Mouse (Mus musculus) heart, embryonic 10.5 days (tissue): ENCODE data around the gene Cerk. TPM values are rescaled to one million over a fixed set of nuclear protein-coding genes. Genes with fewer than 3 reads are reported as not detected.
A peak's percentile ranks its signal among the peaks of the same experiment; 100 is the strongest.

Source experiments
- DNase-seq: peaks from one replicate; pipeline ENCODE4 v3.0.0-alpha.2; 2017; ENCODE audit warnings: low spot score
- H3K27ac ChIP-seq: fragments of 300-500 bp; sonication (generic); 2 replicates; pipeline ENCODE4 v1.5.1; 2016; ENCODE audit warnings: mild to moderate bottlenecking
- H3K27me3 ChIP-seq: fragments of 300-500 bp; sonication (generic); 2 replicates; pipeline ENCODE4 v1.6.1; 2016; ENCODE audit warnings: mild to moderate bottlenecking; ENCODE audit not compliant: poor library complexity, insufficient read depth, severe bottlenecking
- H3K36me3 ChIP-seq: fragments of 300-500 bp; sonication (generic); 2 replicates; pipeline ENCODE4 v1.6.1; 2016; ENCODE audit warnings: mild to moderate bottlenecking, moderate library complexity
- H3K4me1 ChIP-seq: fragments of 300-500 bp; sonication (generic); 2 replicates; pipeline ENCODE4 v1.6.1; 2016; ENCODE audit warnings: mild to moderate bottlenecking
- H3K4me3 ChIP-seq: fragments of 300-500 bp; sonication (generic); 2 replicates; pipeline ENCODE4 v1.5.1; 2016; ENCODE audit warnings: mild to moderate bottlenecking, moderate library complexity
- H3K9me3 ChIP-seq: fragments of 300-500 bp; sonication (generic); 2 replicates; pipeline ENCODE4 v1.6.1; 2016; ENCODE audit warnings: mild to moderate bottlenecking, moderate library complexity
- WGBS: fragments of 180-500 bp; shearing (Covaris S2); methylation state at CpG from one replicate; pipeline ENCODE4 v1.1.7; 2016; 5-methylcytosine and 5-hydroxymethylcytosine counted together
- polyA plus RNA-seq: library from polyadenylated mRNA; unstranded; fragments of >200 nt; fragmentation: Nextera tagmentation; extraction: Ambion mirVana; gene quantifications from 2 replicates; pipeline ENCODE4 v1.2.1, GENCODE M21; 2016

Gene Cerk
- polyA plus RNA-seq, 1 experiment from 2014 or later: 8.3 TPM

DNA sequence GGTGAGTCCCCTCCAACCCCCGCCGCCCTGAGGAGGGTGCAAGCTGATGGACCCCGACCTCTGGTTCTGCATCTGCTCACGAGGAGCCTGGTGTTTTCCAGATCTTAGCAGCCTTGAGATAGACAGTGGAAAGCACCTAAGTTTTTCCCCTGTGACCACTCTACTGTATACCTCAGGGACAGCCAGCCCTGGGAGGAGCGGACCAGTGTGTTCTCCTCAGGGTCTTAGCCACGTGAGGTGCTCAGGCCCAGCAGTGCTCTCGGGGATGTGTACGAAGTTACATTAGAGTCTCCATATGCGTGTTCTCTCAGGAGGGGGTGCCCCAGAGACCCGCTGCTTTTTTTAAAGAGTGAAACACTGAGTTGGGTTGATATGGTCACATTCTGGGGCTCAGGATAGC, 55.3 kb downstream of the Cerk start:
- H3K4me3 ChIP-seq: no peak overlapping the region
- no peak for DNase-seq
- 92% methylated on average over 10 of the region's 10 CpGs for WGBS
- peaks cover 10% of the 10 kb centered on the region for H3K4me1 ChIP-seq
- no peaks in the 10 kb centered on the region for H3K9me3 ChIP-seq
- peaks cover 81% of the 10 kb centered on the region for H3K36me3 ChIP-seq
- H3K27ac ChIP-seq: no peak overlapping the region
- no peaks in the 10 kb centered on the region for H3K27me3 ChIP-seq

DNA sequence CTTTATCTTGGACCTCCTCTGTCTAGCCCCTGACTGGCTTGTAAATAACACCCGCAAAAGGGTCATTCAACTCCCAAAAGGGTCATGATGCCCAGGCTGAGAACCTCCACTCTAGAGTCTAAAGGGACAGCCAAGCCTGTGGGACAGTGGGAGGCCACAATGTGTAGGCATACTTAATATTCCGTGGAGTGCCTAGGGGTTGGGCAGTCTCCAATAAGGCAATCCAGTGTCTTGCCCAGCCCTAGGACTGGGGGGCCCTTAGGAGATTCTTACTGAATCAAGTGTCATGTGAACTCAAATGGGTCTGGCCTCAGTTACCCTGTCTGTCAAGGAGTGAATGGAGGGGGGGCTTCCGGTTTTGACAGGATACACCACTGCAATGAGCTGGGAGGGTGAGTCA, 56.9 kb downstream of the Cerk start:
- DNase-seq: no peak
- WGBS: 88% methylated on average over 3 of the region's 3 CpGs
- peaks cover 72% of the 10 kb centered on the region for H3K36me3 ChIP-seq
- no peak overlapping the region for H3K27ac ChIP-seq
- H3K4me3 ChIP-seq: no peak overlapping the region
- peaks cover 16% of the 10 kb centered on the region for H3K4me1 ChIP-seq
- no peaks in the 10 kb centered on the region for H3K27me3 ChIP-seq
- no peaks in the 10 kb centered on the region for H3K9me3 ChIP-seq

DNA sequence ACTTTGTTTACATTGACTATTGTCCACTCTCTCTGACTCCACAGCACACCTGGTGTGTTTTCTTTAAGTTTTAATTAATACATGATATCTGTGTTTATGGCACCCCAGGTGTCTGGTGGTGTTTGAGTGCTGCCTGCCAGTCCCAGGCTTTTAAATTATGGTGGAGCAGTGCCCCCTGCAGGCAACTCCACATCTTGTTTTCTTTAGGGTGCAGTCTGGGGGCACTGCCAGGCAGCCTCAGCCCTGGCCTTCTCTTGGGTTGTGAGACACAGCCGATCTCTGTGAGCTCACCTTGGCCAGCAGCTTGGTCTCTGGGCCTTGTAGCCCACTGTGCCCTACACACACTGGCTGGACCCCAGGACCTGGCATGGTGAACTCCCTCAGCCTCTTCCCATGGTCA, 61.6 kb downstream of the Cerk start:
- Histone ChIP-seq H3K27me3 (no peaks in the 10 kb centered on the region), H3K4me3 (no peak overlapping the region), H3K36me3 (peaks cover 65% of the 10 kb centered on the region), H3K9me3 (no peaks in the 10 kb centered on the region), H3K27ac (no peak overlapping the region), H3K4me1 (peaks cover 16% of the 10 kb centered on the region)
- 64% methylated on average over 1 of the region's 1 CpGs for WGBS
- DNase-seq: no peak

DNA sequence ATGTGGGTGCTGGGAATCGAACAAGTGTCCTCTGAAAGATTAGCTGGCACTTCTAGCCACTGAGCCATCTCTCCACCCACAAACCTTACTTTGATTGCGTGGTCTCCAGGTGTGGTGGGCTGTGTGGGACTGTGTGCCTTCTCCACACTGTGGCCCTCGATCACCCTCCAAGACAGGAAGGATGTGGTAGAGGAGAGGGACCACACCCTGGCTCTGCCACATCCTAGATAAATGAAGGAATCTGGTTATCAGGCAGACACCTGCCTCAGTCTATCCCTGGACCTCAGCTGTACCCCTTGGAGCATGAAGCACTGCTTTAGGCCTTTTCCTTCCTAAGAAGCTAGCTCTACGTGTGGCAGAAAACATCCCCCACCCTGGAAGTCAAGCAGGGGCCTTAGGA, 62.5 kb downstream of the Cerk start:
- Histone ChIP-seq H3K9me3 (no peaks in the 10 kb centered on the region), H3K4me1 (peaks cover 21% of the 10 kb centered on the region), H3K27me3 (0 out of 2 replicates have a peak, but pooled peaks cover 5% of the 10 kb centered on the region), H3K27ac (no peak overlapping the region), H3K36me3 (peaks cover 59% of the 10 kb centered on the region), H3K4me3 (no peak overlapping the region)
- 86% methylated on average over 4 of the region's 4 CpGs for WGBS
- DNase-seq: no peak

DNA sequence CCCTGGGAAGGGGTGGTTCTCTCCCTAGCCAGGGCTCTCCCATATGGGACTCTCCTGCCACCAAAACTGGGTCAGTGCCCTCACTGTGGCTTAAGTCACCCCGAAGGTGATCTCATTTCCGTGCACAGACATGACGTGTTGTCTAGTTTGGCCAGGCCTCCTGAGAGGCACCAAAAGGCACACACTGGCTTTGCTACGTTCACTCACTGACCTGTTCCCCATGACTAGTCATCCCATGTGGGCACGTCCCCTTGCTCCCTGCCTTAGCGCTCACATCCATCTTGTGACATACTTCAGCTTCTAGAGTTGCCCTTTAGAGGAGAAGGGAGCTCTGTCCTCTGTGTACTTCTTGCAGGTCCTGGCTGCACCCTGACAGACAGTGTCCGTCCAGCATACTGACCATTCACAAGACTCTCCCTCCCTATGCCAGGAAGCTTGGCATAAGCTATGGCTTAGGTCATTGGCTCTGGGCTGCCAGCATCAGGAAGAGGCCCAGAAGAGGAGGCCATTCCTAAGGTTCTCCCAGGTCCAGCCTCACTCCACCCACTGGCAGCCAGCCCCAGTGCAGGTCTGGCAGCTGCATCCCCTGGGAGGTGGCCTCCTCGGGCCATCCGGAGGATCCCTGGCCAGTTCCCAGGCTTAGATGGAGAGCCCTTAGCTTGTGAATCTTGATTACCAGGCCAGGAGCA, 63.5 kb downstream of the Cerk start:
- H3K27ac ChIP-seq: no peak overlapping the region
- H3K4me3 ChIP-seq: no peak overlapping the region
- DNase-seq: no peak
- 0 out of 2 replicates have a peak, but pooled peaks cover 5% of the 10 kb centered on the region for H3K27me3 ChIP-seq
- no peaks in the 10 kb centered on the region for H3K9me3 ChIP-seq
- H3K36me3 ChIP-seq: peaks cover 49% of the 10 kb centered on the region
- 85% methylated on average over 9 of the region's 9 CpGs for WGBS
- H3K4me1 ChIP-seq: peaks cover 31% of the 10 kb centered on the region

DNA sequence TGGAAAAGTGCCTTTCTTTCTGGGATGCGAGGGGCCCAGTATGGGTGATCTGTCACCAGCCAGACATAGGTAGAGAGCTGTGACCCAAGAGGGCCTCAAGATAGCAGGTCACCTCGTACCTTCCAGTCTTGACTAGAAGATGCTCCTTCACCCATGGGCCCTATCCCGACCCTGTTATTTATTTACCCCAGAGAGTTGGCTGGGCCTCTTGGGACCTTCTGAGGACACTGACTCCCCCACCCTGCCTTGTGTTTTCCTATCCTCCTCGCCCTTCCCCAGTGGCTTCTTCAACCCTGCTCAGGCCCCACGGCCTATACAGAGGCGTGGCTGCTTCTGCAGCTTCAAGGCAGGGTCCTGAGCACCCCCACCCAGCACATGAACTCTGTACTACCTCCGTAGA, 66.8 kb downstream of the Cerk start:
- 88% methylated on average over 7 of the region's 7 CpGs for WGBS

DNA sequence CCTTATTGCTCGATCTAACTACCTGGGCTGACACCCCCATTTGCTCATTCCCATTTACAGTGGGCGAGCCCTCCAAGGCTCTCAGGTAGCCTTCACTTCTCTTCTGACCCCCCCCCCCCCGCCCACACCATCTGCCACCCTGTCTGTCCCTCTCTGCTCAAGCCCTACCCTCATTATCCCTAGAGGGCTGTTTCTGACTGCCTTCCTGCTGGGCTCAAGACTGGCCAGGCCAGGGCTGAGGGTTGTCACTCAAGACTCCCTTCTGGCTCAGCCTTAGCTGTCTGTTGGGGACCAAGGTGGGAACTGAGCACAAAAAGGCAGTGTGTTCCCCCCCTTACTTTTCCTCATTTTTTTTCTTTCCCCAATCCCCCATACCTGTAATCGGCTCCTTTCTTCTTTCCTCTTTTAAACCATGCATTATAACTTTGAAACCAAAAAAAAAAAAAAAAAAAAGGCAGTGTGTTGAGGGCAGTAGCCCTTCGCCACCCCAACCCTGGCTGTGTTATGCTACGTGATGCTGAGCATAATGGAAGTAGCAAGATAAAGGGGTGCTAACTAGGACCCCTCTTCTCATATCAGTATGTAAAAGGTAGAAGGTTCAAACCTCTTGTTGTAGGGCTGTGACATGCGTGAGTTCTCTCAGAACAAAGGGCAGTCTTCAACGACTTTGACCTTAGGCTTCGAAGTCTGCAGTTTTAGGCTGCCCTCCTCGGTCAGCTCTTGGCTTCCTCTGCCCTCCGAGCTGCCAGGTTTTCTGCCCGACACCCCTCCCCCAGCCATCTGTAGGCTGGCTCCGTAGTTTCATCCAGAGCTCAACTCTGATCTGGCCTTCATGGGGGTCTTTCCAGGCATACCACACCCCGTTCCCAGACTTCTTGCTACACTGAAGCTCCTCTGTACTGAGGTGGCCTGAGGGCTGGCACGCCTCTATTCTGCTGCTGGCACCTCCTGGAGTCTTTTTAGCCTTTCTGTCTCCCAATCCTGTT, 68.5 kb downstream of the Cerk start:
- H3K9me3 ChIP-seq: no peaks in the 10 kb centered on the region
- peaks cover 28% of the 10 kb centered on the region for H3K36me3 ChIP-seq
- no peak for DNase-seq
- H3K4me1 ChIP-seq: peaks cover 53% of the 10 kb centered on the region
- no peak overlapping the region for H3K4me3 ChIP-seq
- WGBS: 48% methylated on average over 15 of the region's 15 CpGs
- H3K27me3 ChIP-seq: 0 out of 2 replicates have a peak, but pooled peaks cover 5% of the 10 kb centered on the region
- peak overlapping the region; percentile 65 for H3K27ac ChIP-seq

More for the DNA sequence above, 66.8 kb downstream of the Cerk start:
- H3K4me1 ChIP-seq: peaks cover 36% of the 10 kb centered on the region
- H3K36me3 ChIP-seq: peaks cover 40% of the 10 kb centered on the region
- 0 out of 2 replicates have a peak, but pooled peaks cover 5% of the 10 kb centered on the region for H3K27me3 ChIP-seq
- no peak overlapping the region for H3K4me3 ChIP-seq
- no peaks in the 10 kb centered on the region for H3K9me3 ChIP-seq
- no peak for DNase-seq
- H3K27ac ChIP-seq: no peak overlapping the region

DNA sequence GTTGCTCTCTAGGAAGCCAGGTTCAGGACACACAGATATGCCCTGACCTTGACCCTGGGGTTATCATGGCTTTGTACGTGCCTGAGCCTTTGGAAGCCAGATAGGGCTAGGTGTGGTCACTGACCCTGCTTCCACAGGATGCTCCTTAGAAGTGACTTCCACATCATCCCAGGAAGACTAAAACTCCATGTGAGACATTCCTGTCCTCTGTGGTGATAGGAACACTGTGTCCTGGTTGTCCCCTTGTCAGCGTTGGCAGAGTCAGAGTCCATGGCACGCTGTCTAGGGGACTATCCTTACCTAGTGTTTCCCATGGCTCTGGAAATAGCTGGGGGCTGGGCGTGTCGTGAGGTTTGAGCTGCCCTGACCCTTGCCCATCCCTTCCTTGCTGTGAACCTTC, 69.5 kb downstream of the Cerk start:
- 0 out of 2 replicates have a peak, but pooled peaks cover 5% of the 10 kb centered on the region for H3K27me3 ChIP-seq
- 20% methylated on average over 5 of the region's 5 CpGs for WGBS
- peaks cover 20% of the 10 kb centered on the region; the same call in 1 of the 2 replicates for H3K36me3 ChIP-seq
- H3K4me3 ChIP-seq: no peak overlapping the region
- peaks cover 57% of the 10 kb centered on the region for H3K4me1 ChIP-seq
- H3K9me3 ChIP-seq: no peaks in the 10 kb centered on the region
- DNase-seq: no peak
- H3K27ac ChIP-seq: peak overlapping the region; percentile 65; the same call in 1 of the 2 replicates

DNA sequence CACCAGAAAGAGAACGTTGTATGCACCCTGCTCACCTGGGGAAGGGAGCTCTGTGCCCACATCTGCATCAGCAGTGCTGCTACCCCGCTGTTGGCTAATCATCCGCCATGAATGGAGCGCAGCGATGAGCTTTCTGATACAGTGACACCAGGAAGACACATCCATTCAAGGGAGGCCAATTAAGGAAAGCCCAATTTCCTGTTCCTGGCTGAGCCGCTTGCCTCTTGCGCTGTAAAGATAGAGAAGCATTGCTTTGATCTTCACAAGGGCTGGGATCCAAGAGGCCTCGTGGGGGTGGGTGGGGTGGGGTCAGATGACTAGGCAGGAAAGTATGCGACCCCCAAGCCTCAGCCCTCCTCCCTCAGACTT, 72.6 kb downstream of the Cerk start:
- 4% methylated on average over 9 of the region's 9 CpGs for WGBS
- Histone ChIP-seq H3K27me3 (no peaks in the 10 kb centered on the region), H3K4me3 (0 out of 2 replicates have a peak overlapping the region, but pooled peaks have one; percentile 16), H3K9me3 (no peaks in the 10 kb centered on the region), H3K4me1 (peaks cover 77% of the 10 kb centered on the region), H3K36me3 (no peaks in the 10 kb centered on the region), H3K27ac (peak overlapping the region; percentile 67)
- DNase-seq: no peak

DNA sequence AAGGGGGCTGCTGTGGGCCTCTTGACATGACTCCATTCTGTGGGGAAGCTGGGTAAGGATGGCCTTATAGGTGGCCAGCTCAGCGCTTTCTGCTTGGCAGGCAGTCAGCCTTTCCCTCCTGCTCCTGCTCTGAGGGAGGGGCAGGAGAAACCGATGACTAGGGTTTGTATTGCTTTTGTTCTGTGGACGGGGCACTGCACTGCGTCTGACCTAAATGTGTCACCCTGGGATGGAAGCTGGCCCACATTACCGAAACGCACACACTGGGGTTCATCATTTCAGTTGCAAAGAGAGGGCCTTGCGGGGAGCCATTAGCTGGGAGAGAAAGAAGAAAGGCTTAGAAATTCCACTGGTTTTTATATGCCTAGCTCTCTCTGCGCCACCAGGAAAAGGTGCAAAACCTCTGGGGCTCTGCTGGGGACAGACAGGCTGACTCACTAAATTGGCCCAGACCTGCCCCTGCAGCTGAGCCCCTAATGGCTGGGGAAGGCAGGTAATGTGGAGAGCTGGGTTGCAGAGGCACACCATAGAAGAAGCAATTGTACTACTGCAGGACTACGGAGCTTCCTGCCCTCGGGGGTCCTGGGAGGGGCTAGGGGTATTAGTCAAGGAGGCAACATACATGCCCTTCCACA, 73.1 kb downstream of the Cerk start:
- 0 out of 2 replicates have a peak overlapping the region, but pooled peaks have one; percentile 16 for H3K4me3 ChIP-seq
- no peaks in the 10 kb centered on the region for H3K27me3 ChIP-seq
- no peaks in the 10 kb centered on the region for H3K9me3 ChIP-seq
- 13% methylated on average over 10 of the region's 10 CpGs for WGBS
- DNase-seq: no peak
- H3K4me1 ChIP-seq: peaks cover 77% of the 10 kb centered on the region
- no peaks in the 10 kb centered on the region for H3K36me3 ChIP-seq
- peak overlapping the region; percentile 67 for H3K27ac ChIP-seq

DNA sequence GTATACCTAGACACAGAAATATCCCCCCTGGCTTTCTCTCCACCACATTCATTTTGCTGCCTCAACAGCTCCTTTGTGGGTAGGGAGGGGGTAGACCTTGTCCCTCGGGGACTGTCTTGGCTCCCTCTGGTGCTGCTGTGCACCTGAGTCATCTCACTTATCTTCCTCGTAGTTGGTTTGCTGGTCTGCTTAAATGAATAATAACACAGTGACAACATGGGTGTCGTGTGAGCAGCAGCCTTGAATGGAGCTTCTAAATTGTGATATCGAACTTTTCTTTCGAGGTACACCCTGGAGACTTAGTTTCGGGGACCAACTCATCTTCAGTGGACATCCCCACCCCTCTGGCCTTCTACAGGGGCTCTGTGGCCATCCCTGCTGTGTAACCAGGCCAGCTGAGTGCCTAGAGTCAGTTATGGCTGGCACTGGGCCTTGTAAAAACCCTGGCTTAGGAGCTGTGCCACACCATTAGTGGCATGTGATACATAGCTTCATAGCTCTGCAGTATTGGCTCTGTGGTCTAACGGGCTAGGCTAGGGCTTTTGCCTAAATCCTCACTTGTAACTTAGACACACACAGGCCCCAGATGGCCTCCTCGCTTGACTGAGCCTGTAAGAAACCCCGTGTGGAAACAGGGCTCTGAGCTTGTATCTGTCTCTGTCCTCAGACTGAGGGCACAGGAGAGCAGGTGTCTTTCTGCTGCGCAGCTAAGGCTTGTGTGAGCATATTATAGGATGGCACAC, 75.4 kb downstream of the Cerk start:
- no peaks in the 10 kb centered on the region for H3K27me3 ChIP-seq
- DNase-seq: no peak
- peak overlapping the region; percentile 85 for H3K27ac ChIP-seq
- no peaks in the 10 kb centered on the region for H3K36me3 ChIP-seq
- no peak overlapping the region for H3K4me3 ChIP-seq
- H3K9me3 ChIP-seq: no peaks in the 10 kb centered on the region
- 81% methylated on average over 10 of the region's 10 CpGs for WGBS
- H3K4me1 ChIP-seq: peaks cover 77% of the 10 kb centered on the region

DNA sequence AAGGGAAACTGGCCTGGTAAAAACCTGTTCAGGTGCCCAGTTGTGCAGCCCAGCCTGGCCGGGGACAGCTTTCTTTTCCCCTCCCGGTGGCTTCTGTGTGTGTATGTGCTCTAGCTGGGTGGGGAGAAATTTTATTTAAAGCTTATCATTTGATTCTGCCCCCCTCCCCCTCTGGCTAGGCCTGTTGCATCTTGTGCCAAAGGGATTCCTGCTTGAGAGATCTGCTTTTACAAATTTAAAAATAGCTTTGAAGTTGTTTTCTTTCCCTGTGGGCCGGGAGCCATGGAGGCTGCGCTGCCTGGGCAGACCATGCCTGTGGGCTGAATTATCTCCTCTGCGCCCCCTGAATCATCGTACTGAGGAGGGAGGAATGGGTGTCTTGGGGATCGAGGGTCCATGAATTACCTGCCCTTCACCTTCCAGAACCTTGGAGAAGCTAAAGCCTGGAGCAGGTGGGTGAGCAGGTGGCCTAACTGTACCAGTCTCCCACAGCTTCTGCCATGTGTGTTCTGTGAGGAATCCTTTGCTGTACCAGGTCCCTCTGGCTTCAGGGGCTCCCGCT, 76.2 kb downstream of the Cerk start:
- peak overlapping the region; percentile 85 for H3K27ac ChIP-seq

More for the DNA sequence above, 76.2 kb downstream of the Cerk start:
- Histone ChIP-seq H3K4me3 (no peak overlapping the region), H3K4me1 (peaks cover 82% of the 10 kb centered on the region), H3K9me3 (no peaks in the 10 kb centered on the region), H3K27me3 (no peaks in the 10 kb centered on the region), H3K36me3 (no peaks in the 10 kb centered on the region)
- WGBS: 63% methylated on average over 8 of the region's 8 CpGs
- DNase-seq: no peak
